Mouse (Mus musculus) spleen, adult 2 months (tissue): Measurements from ENCODE around the gene Slc25a42. TPM values are rescaled to one million over a fixed set of nuclear protein-coding genes. Genes with fewer than 3 reads are reported as not detected.

ENCODE experiments used
- DNase-seq, 2 experiments: peaks; one replicate each; pipeline versions ENCODE4 v3.0.0 to v3.0.0-alpha.2; 2012 to 2021; ENCODE audit warnings: low spot score in 2 of 2, low read depth in 1 of 2
- H3K27ac ChIP-seq: fragments of 200-500 bp; 2 replicates; pipeline ENCODE4 v1.5.1; 2012; ENCODE audit warnings: low read length, inconsistent platforms; ENCODE audit not compliant: insufficient read depth
- H3K27me3 ChIP-seq: fragments of 200-500 bp; 2 replicates; pipeline ENCODE4 v1.6.1; 2012; ENCODE audit warnings: mild to moderate bottlenecking, moderate library complexity, low read length, inconsistent platforms; ENCODE audit not compliant: control insufficient read depth, insufficient read depth
- H3K36me3 ChIP-seq: fragments of 200-500 bp; 2 replicates; pipeline ENCODE4 v1.6.1; 2012; ENCODE audit warnings: mild to moderate bottlenecking, low read length, inconsistent platforms; ENCODE audit not compliant: control insufficient read depth, insufficient read depth
- H3K4me1 ChIP-seq: fragments of 200-500 bp; 2 replicates; pipeline ENCODE4 v1.6.1; 2011; ENCODE audit warnings: inconsistent platforms; ENCODE audit not compliant: control insufficient read depth, insufficient read depth, insufficient read length
- H3K4me3 ChIP-seq: fragments of 200-500 bp; 2 replicates; pipeline ENCODE4 v1.5.1; 2011; ENCODE audit warnings: mild to moderate bottlenecking, inconsistent platforms; ENCODE audit not compliant: insufficient read depth, insufficient read length; ENCODE audit errors: extremely low read depth
- CTCF ChIP-seq: fragments of 200-500 bp; IDR thresholded peaks from 2 replicates; pipeline ENCODE4 v1.5.1; 2011; ENCODE audit warnings: mild to moderate bottlenecking, inconsistent platforms; ENCODE audit not compliant: insufficient read depth, insufficient read length, insufficient replicate concordance; ENCODE audit errors: extremely low read depth
- POLR2A ChIP-seq: fragments of 200-500 bp; IDR thresholded peaks from 2 replicates; pipeline ENCODE4 v1.6.1; 2011; ENCODE audit warnings: low read depth, low read length, inconsistent platforms
- WGBS: fragments of 180-500 bp; shearing (Covaris S2); methylation state at CpG from one replicate; pipeline ENCODE4 v1.1.7; 2018; 5-methylcytosine and 5-hydroxymethylcytosine counted together
- polyA plus RNA-seq: library from polyadenylated mRNA; depleted of rRNA; stranded (reverse); fragments of >200 nt; gene quantifications from 2 replicates; pipeline ENCODE4 v1.2.3, GENCODE M21; 2012

Slc25a42 gene
- polyA plus RNA-seq, 1 experiment = 16.4 TPM

DNA sequence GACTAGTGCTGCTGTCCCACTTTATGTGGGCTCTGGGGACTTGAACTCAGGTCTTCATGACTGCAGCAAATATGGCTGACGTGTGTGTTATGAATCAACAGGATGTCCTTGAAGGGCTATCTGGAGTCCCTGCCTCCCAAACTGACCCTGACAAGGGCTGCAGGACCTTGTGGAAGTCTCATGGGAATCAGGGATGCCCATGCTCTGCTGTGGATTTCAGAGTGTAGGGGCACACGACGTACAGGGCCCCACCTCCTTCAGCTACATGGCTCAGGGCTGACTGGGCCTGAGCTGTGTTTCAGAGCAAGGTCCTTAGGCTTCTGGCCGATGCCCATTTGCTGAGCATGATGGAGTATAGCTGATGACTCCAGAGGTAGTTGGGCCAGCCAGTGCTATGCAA lies 28.9 kb downstream of the Slc25a42 start:
- 88% methylated on average over 4 of the region's 4 CpGs for WGBS
- no peak overlapping the region for H3K4me3 ChIP-seq

DNA sequence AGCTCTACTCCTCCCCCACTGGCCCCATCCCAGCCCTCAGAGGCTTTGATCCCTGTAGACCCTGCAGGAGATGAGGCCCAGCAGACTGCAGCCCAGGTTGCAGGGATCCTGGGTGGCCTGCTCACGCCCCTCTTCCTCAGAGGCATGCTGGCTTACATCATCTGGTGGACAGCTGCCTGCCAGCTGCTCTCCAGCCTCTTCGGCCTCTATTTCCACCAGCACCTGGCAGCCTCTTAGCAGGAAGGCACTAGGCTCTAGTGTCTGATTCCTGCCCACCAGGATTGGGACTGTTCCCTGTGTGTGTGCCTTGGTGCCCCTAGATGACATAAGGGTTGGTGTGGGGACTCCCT lies 30.2 kb downstream of the Slc25a42 start:
- no peak overlapping the region for H3K27ac ChIP-seq
- WGBS = 87% methylated on average over 2 of the region's 2 CpGs
- no peaks in the 10 kb centered on the region for H3K27me3 ChIP-seq
- DNase-seq = no peak
- H3K4me3 ChIP-seq = no peak overlapping the region
- TF ChIP-seq CTCF = no peak
- no peak for TF ChIP-seq POLR2A
- H3K36me3 ChIP-seq = peaks cover 8% of the 10 kb centered on the region; the same call in 1 of the 2 replicates
- no peaks in the 10 kb centered on the region for H3K4me1 ChIP-seq

More for the DNA sequence above, 28.9 kb downstream of the Slc25a42 start:
- TF ChIP-seq CTCF = no peak
- no peak for TF ChIP-seq POLR2A
- Histone ChIP-seq H3K4me1 (no peaks in the 10 kb centered on the region), H3K36me3 (peaks cover 7% of the 10 kb centered on the region; the same call in 1 of the 2 replicates), H3K27me3 (no peaks in the 10 kb centered on the region), H3K27ac (no peak overlapping the region)
- no peak for DNase-seq

DNA sequence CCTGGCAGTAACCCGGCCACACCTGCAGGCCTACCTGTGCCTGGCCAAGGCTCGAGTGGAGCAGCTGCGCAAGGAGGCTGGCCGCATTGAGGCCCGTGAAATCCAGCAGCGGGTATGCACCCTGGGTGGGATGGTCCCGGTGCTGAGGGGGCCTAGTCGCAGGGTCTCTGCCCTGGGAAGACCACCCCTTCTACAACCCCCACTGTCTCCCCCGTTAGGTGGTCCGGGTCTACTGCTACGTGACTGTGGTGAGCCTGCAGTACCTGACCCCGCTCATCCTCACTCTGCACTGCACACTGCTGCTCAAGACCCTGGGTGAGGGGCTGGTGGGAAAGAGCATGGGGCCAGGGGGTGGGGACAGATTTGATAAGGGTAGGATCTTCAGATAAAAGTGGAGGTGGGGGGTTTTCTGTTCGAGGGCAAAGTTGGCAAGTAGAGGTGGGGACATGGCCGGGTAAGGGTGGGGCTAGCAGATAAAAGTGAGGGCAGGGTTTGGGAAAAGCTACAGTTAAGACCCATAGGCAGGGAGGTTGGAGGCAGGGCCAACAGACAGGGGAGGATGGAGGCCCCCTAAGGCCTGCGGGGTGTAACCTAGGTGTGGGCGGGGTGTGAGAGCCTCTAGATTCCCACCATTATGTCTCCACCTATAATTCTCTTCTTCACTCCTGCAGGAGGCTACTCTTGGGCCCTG lies 30.7 kb downstream of the Slc25a42 start:
- no peak overlapping the region for H3K27ac ChIP-seq
- no peaks in the 10 kb centered on the region for H3K4me1 ChIP-seq
- TF ChIP-seq POLR2A = no peak
- TF ChIP-seq CTCF = no peak
- peaks cover 10% of the 10 kb centered on the region; the same call in 1 of the 2 replicates for H3K36me3 ChIP-seq
- H3K27me3 ChIP-seq = no peaks in the 10 kb centered on the region
- no peak for DNase-seq
- 86% methylated on average over 16 of the region's 16 CpGs for whole genome bisulfite sequencing
- H3K4me3 ChIP-seq = no peak overlapping the region

DNA sequence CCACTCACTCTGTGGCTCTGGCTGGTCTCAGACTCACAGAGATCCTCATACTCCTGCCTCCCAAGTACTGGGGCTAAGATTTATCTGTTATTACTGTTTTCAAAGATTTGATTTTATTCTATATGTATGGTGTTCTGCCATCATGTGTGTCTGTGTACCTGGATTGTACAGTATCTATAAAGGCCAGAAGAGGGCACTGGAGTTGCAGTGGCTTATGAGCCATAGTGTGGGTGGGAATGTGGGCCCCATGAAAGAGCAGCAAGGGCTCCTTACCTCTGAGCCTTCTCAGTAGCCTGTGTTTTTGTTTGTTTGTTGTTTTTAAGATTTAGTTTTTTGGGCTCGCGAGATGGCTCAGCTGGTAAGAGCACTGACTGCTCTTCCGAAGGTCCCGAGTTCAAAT lies 33.0 kb downstream of the Slc25a42 start:
- TF ChIP-seq POLR2A (no peak), CTCF (no peak)
- H3K4me3 ChIP-seq = no peak overlapping the region
- no peaks in the 10 kb centered on the region for H3K27me3 ChIP-seq
- no peak overlapping the region for H3K27ac ChIP-seq
- peaks cover 10% of the 10 kb centered on the region; the same call in 1 of the 2 replicates for H3K36me3 ChIP-seq
- no peak for DNase-seq
- H3K4me1 ChIP-seq = no peaks in the 10 kb centered on the region
- WGBS = 98% methylated on average over 4 of the region's 4 CpGs

DNA sequence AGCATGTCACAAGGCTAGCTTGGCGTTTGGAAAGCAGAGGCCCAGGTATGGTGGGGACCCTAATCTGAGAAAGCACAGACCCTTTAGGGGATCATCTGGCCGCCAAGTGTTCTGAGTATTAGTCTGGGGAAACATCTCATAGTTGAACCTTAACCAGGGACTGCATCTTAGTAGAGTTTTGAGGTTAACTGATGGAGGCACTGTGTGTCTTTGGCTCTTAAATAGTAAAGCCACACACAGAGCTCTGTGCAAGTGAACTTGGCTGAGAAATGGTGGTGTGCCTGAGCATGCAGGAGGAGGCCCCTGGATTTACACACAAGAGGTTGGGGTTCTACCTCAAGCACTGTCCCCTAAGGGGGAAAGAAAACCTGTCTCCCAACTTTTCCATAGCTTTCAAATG lies 33.9 kb downstream of the Slc25a42 start:
- Histone ChIP-seq H3K36me3 (peaks cover 10% of the 10 kb centered on the region; the same call in 1 of the 2 replicates), H3K27ac (no peak overlapping the region), H3K4me1 (no peaks in the 10 kb centered on the region), H3K27me3 (no peaks in the 10 kb centered on the region), H3K4me3 (no peak overlapping the region)
- no peak for DNase-seq
- no peak for TF ChIP-seq POLR2A
- WGBS = 87% methylated on average over 2 of the region's 2 CpGs

DNA sequence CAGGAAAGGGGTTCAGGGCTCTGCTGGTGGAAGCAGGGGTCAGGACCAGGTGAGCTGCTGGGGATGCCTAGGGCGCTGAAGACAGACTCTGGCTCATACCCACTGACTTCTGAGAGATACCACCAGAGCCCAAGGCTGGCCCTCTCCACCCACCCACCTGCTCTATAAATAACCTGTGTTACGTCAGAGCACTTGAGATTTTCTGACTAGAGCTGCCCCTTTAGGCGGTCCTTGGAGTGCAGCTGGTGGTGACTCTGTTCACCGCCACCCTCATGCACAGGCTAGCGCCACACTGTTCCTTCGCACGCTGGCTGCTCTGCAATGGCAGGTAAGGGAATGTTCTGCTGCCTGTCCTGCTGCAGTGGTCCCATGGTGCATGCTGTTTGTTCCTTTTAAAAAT lies 38.0 kb downstream of the Slc25a42 start:
- 80% methylated on average over 7 of the region's 7 CpGs for WGBS
- H3K36me3 ChIP-seq = peaks cover 3% of the 10 kb centered on the region; the same call in 1 of the 2 replicates
- no peaks in the 10 kb centered on the region for H3K27me3 ChIP-seq
- no peak for DNase-seq
- no peaks in the 10 kb centered on the region; the same call in 1 of the 2 replicates for H3K4me1 ChIP-seq
- no peak for TF ChIP-seq POLR2A
- no peak for TF ChIP-seq CTCF
- no peak overlapping the region for H3K27ac ChIP-seq
- H3K4me3 ChIP-seq = no peak overlapping the region

DNA sequence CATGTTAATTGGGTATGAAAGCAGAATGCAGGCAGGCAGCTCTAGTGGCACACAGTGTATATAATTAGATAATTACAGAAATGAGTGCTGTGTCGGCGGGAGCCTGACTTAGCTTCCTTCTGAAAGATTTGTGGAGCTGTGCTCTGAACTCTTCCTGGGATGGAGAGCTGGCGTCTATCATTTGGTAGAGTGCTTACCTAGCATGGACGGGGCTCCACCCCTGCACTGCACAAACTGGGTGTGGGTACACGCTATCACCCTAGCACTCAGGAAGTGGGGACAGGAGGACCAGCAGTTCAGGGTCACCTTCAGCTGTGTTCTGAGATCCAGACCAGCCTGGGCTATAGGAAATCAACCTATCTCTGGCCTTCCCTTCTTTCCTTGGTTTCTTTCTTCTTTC lies 38.8 kb downstream of the Slc25a42 start:
- Histone ChIP-seq H3K27ac (no peak overlapping the region), H3K36me3 (peaks cover 3% of the 10 kb centered on the region; the same call in 1 of the 2 replicates), H3K4me1 (no peaks in the 10 kb centered on the region; the same call in 1 of the 2 replicates), H3K4me3 (no peak overlapping the region), H3K27me3 (no peaks in the 10 kb centered on the region)
- DNase-seq = no peak
- TF ChIP-seq POLR2A = no peak
- 72% methylated on average over 5 of the region's 5 CpGs for WGBS
